In genomic region chr11:75192336-75193214, GRCm38 (mm10) we compare ENCODE assay signal across 8 mouse cellular contexts. TPM values are rescaled to one million over a fixed set of nuclear protein-coding genes. Genes with fewer than 3 reads are reported as not detected.
DNase-seq lines count a peak whose midpoint lies in the region; ATAC-seq and TF ChIP-seq lines count a peak whose summit lies in the region.

No protein-coding gene starts in this region.

- H3K27me3 ChIP-seq in forebrain, embryonic 13.5 days: peaks cover 66% of the 10 kb centered on the region

- peaks cover 48% of the 10 kb centered on the region for H3K4me1 ChIP-seq in forebrain, embryonic 13.5 days

- H3K9ac ChIP-seq in forebrain, embryonic 13.5 days: no peak overlapping the region

- H3K4me2 ChIP-seq in forebrain, embryonic 13.5 days: peak overlapping the region; percentile 72

- peak overlapping the region; percentile 48 for H3K4me3 ChIP-seq in forebrain, embryonic 13.5 days
- H3K4me3 ChIP-seq in layer of hippocampus, adult 2 months: peak overlapping the region; percentile 87

- WGBS in forebrain, embryonic 13.5 days: 21% methylated on average over 13 of the region's 13 CpGs

- H3K36me3 ChIP-seq in forebrain, embryonic 13.5 days (ENCODE audit: poor library complexity, severe bottlenecking): no peaks in the 10 kb centered on the region

- TF ChIP-seq CTCF in layer of hippocampus, adult 2 months (conservative IDR thresholded peaks at IDR 0.05): peak; percentile 88

- no peak overlapping the region for H3K27ac ChIP-seq in forebrain, embryonic 13.5 days
- peak overlapping the region; percentile 96 for H3K27ac ChIP-seq in layer of hippocampus, adult 2 months

- ATAC-seq in cerebellum, adult (ENCODE audit: insufficient number of reproducible peaks, low FRiP score, low TSS enrichment): peak; percentile 26; the same call in 1 of the 2 replicates
- ATAC-seq in forebrain, embryonic 13.5 days: peak; percentile 19; the same call in 1 of the 2 replicates

- no peaks in the 10 kb centered on the region for H3K9me3 ChIP-seq in forebrain, embryonic 13.5 days (replicated peaks)

- intact Hi-C loops in heart, postnatal 36 days (cut with DNase I): loop anchor here (1.0 to 10.0 kb wide), 5 partner anchors 39 to 382 kb away; partner anchors contain the start of genes Rpa1 and Smyd4

- DNase-seq in MN1 (ENCODE audit: low spot score): peak; percentile 83
- DNase-seq in heart, postnatal 36 days: peak; percentile 80 to 81
- peak; percentile 76 to 81 for DNase-seq in layer of hippocampus, adult 2 months (ENCODE audit: low spot score in 2 of 2)
- DNase-seq in lung, postnatal 36 days: peak; percentile 87
- DNase-seq in retina, embryonic 14.5 days (ENCODE audit: low spot score): peak; percentile 82
- peak; percentile 91 for DNase-seq in urinary bladder, postnatal 14 days (ENCODE audit: low spot score)

RNA-seq across cellular contexts. Expression of gene Rtn4rl1, which starts 1.0 kb away (rescaled TPM):
- 2.2 and 2.6 TPM in 2 replicates for polyA plus RNA-seq in forebrain, embryonic 13.5 days (2015; fragmentation: Nextera tagmentation; extraction: Ambion mirVana)
- 10 to 100 TPM in 1 of 2 experiments, 1 to 10 TPM in 1; 6.0 to 10.0 TPM for total RNA-seq in heart, postnatal 36 days (2021)
- total RNA-seq in layer of hippocampus, adult 2 months (2021): 100 to 1,000 TPM; 104 to 110 TPM

RNA-seq across cellular contexts. Expression of gene Dph1, which starts 1.5 kb away (rescaled TPM):
- polyA plus RNA-seq in forebrain, embryonic 13.5 days (2015; fragmentation: Nextera tagmentation; extraction: Ambion mirVana): 13.9 and 15.8 TPM in 2 replicates
- total RNA-seq in heart, postnatal 36 days (2021): 1 to 10 TPM; 9.0 to 9.7 TPM
- 10 to 100 TPM; 30.7 to 31.4 TPM for total RNA-seq in layer of hippocampus, adult 2 months (2021)

RNA-seq across cellular contexts. Expression of gene Ovca2, which starts 13.9 kb away (rescaled TPM):
- 22.8 and 25.1 TPM in 2 replicates for polyA plus RNA-seq in forebrain, embryonic 13.5 days (2015; fragmentation: Nextera tagmentation; extraction: Ambion mirVana)
- 1 to 10 TPM; 5.3 to 7.2 TPM for total RNA-seq in heart, postnatal 36 days (2021)
- 10 to 100 TPM; 19.3 to 22.4 TPM for total RNA-seq in layer of hippocampus, adult 2 months (2021)

RNA-seq across cellular contexts. Expression of gene Hic1, which starts 23.3 kb away (rescaled TPM):
- polyA plus RNA-seq in forebrain, embryonic 13.5 days (2015; fragmentation: Nextera tagmentation; extraction: Ambion mirVana): 1.2 and 1.5 TPM in 2 replicates
- 10 to 100 TPM; 14.8 to 22.8 TPM for total RNA-seq in heart, postnatal 36 days (2021)
- total RNA-seq in layer of hippocampus, adult 2 months (2021): 1 to 10 TPM; 3.8 to 3.9 TPM

Comparison
In these comparisons a context has a peak if more than half of its experiments do, and no peak if none do; other contexts are left out.
1. RNA of gene Rtn4rl1, which starts 1.0 kb away (total RNA-seq): 104 to 110 TPM in layer of hippocampus, adult 2 months; 6.0 to 10.0 TPM in heart, postnatal 36 days; every median in the first group is over 4 times any median in the second.
2. Peak in every context shown above with its lines, with median percentiles within 50 percentile points of each other: DNase-seq.